Mouse (Mus musculus) liver, postnatal 0 days (tissue): Measurements from ENCODE around the gene Hdhd3. TPM values are rescaled to one million over a fixed set of nuclear protein-coding genes. Genes with fewer than 3 reads are reported as not detected.
"Not testable (repeated sequence)": the region's sequence is repeated elsewhere in the genome, so short reads cannot be mapped to it uniquely, and the experiment has no call there.

Experiments
- ATAC-seq: fragments of 200-750 bp; cut with Nextera tagmentation; 2 replicates; pipeline ENCODE4 v1.8.0; 2017; ENCODE audit warnings: mild to moderate bottlenecking, moderate library complexity
- DNase-seq: peaks from one replicate; pipeline ENCODE4 v3.0.0-alpha.2; 2016
- H3K27ac ChIP-seq: fragments of 300-500 bp; sonication (generic); 2 replicates; pipeline ENCODE4 v1.5.1; 2014; ENCODE audit warnings: antibody characterized with exemption, moderate library complexity, mild to moderate bottlenecking, low read depth
- H3K27me3 ChIP-seq: fragments of 300-500 bp; sonication (generic); 2 replicates; pipeline ENCODE4 v1.6.1; 2014; ENCODE audit warnings: low read length, control low read depth, mixed read lengths; ENCODE audit not compliant: insufficient read depth
- H3K36me3 ChIP-seq: fragments of 300-500 bp; sonication (generic); replicated peaks from 2 replicates; pipeline ENCODE4 v1.6.1; 2014; ENCODE audit warnings: mild to moderate bottlenecking, control low read depth, low read length, moderate library complexity, mixed read lengths; ENCODE audit not compliant: insufficient read depth
- H3K4me1 ChIP-seq: fragments of 300-500 bp; sonication (generic); 2 replicates; pipeline ENCODE4 v1.6.1; 2014; ENCODE audit warnings: antibody characterized with exemption, mild to moderate bottlenecking, control low read depth; ENCODE audit not compliant: insufficient read depth
- H3K4me2 ChIP-seq: fragments of 300-500 bp; sonication (generic); 2 replicates; pipeline ENCODE4 v1.6.1; 2014; ENCODE audit warnings: low read depth, mild to moderate bottlenecking, low read length, moderate library complexity, mixed read lengths
- H3K4me3 ChIP-seq: fragments of 300-500 bp; sonication (generic); 2 replicates; pipeline ENCODE4 v1.5.1; 2014; ENCODE audit warnings: low read depth, low read length
- H3K9ac ChIP-seq: fragments of 300-500 bp; sonication (generic); replicated peaks from 2 replicates; pipeline ENCODE4 v1.6.1; 2014; ENCODE audit warnings: mild to moderate bottlenecking, moderate library complexity
- H3K9me3 ChIP-seq: fragments of 300-500 bp; sonication (generic); 2 replicates; pipeline ENCODE4 v1.6.1; 2016; ENCODE audit warnings: mild to moderate bottlenecking, control low read depth, low read length, mixed read lengths
- CTCF ChIP-seq: sonication (generic); IDR thresholded peaks from 2 replicates; pipeline ENCODE4 v1.5.1; 2016; ENCODE audit warnings: antibody characterized with exemption, low read depth
- EP300 ChIP-seq: IDR thresholded peaks from 2 replicates; pipeline ENCODE4 v1.6.1; 2016; ENCODE audit warnings: antibody characterized with exemption, low read depth, mild to moderate bottlenecking
- WGBS: fragments of 180-500 bp; shearing (Covaris S2); extraction: QIAGEN DNeasy Blood & Tissue Kit; methylation state at CpG from one replicate; pipeline ENCODE4 v1.1.7; 2014; ENCODE audit not compliant: insufficient replicate concordance; 5-methylcytosine and 5-hydroxymethylcytosine counted together
- polyA plus RNA-seq: library from polyadenylated mRNA; unstranded; fragments of >200 nt; fragmentation: Nextera tagmentation; extraction: Ambion mirVana; gene quantifications from 2 replicates; pipeline ENCODE4 v1.2.1, GENCODE M21; 2015

The Hdhd3 gene
- polyA plus RNA-seq, 1 experiment from 2014 or later, result 19.7 TPM

- Histone ChIP-seq H3K27me3 (peaks cover 6% of the 10 kb centered on the region; the same call in 1 of the 2 replicates), H3K9me3 (no peaks in the 10 kb centered on the region), H3K4me3 (no peak overlapping the region), H3K27ac (no peak overlapping the region), H3K4me2 (no peak overlapping the region), H3K4me1 (0 out of 2 replicates have a peak, but pooled peaks cover 9% of the 10 kb centered on the region), H3K36me3 (no peaks in the 10 kb centered on the region), H3K9ac (no peak overlapping the region)
- 74% methylated on average over 8 of the region's 8 CpGs for WGBS
- TF ChIP-seq CTCF, result no peak
- no peak for TF ChIP-seq EP300
- ATAC-seq, result peak; percentile 51
- peak; percentile 25 for DNase-seq
Measured at GRCm38 (mm10) chr4:62485450-62486161, 17.7 kb downstream of the Hdhd3 start.

GRCm38 (mm10) chr4:62484928-62485327 lies 18.3 kb downstream of the Hdhd3 start:
- H3K36me3 ChIP-seq, result no peaks in the 10 kb centered on the region
- peaks cover 12% of the 10 kb centered on the region; the same call in 1 of the 2 replicates for H3K27me3 ChIP-seq
- ATAC-seq (no peak), DNase-seq (no peak)
- H3K9me3 ChIP-seq, result no peaks in the 10 kb centered on the region
- no peak overlapping the region for H3K9ac ChIP-seq
- 65% methylated on average over 3 of the region's 3 CpGs for WGBS
- no peak overlapping the region for H3K27ac ChIP-seq
- no peak for TF ChIP-seq EP300
- no peak for TF ChIP-seq CTCF
- H3K4me3 ChIP-seq, result no peak overlapping the region
- H3K4me1 ChIP-seq, result peaks cover 13% of the 10 kb centered on the region
- H3K4me2 ChIP-seq, result no peak overlapping the region

- peaks cover 19% of the 10 kb centered on the region for H3K4me1 ChIP-seq
- H3K36me3 ChIP-seq, result no peaks in the 10 kb centered on the region
- 24% methylated on average over 10 of the region's 10 CpGs for WGBS
- ATAC-seq (no peak), DNase-seq (no peak)
- H3K27me3 ChIP-seq, result peaks cover 18% of the 10 kb centered on the region
- no peaks in the 10 kb centered on the region for H3K9me3 ChIP-seq
- no peak for TF ChIP-seq CTCF
- no peak for TF ChIP-seq EP300
- no peak overlapping the region for H3K27ac ChIP-seq
- no peak overlapping the region for H3K9ac ChIP-seq
- H3K4me2 ChIP-seq, result no peak overlapping the region
- no peak overlapping the region for H3K4me3 ChIP-seq
Measured at GRCm38 (mm10) chr4:62480709-62481605, 22.3 kb downstream of the Hdhd3 start.

GRCm38 (mm10) chr4:62479937-62480708 lies 23.1 kb downstream of the Hdhd3 start, which contains the start of gene Bspry:
Gene Bspry (plus strand): TSS chr4:62480053.
- peak; percentile 54 for DNase-seq
- ATAC-seq, result peak; percentile 83
- peak within 1 kb of the TSS; percentile 37; the same call in 1 of the 2 replicates for H3K9ac ChIP-seq
- no peak within 1 kb of the TSS for H3K27ac ChIP-seq
- H3K4me1 ChIP-seq, result peaks cover 11% of the 10 kb centered on the region
- H3K4me3 ChIP-seq, result peak within 1 kb of the TSS; percentile 43
- H3K27me3 ChIP-seq, result peaks cover 18% of the 10 kb centered on the region
- TF ChIP-seq EP300 (no peak), CTCF (no peak)
- 3% methylated on average over 48 of the region's 71 CpGs for WGBS
- H3K36me3 ChIP-seq, result no peaks in the 10 kb centered on the region
- peak within 1 kb of the TSS; percentile 80 for H3K4me2 ChIP-seq
- no peaks in the 10 kb centered on the region for H3K9me3 ChIP-seq

- H3K9ac ChIP-seq, result peak overlapping the region; percentile 37; the same call in 1 of the 2 replicates
- TF ChIP-seq CTCF, result peak; percentile 55
- ATAC-seq, H3K36me3 ChIP-seq, H3K9me3 ChIP-seq, DNase-seq, H3K27ac ChIP-seq: not testable (repeated sequence)
- peak overlapping the region; percentile 80 for H3K4me2 ChIP-seq
- H3K4me1 ChIP-seq, result peaks cover 11% of the 10 kb centered on the region
- peaks cover 18% of the 10 kb centered on the region for H3K27me3 ChIP-seq
- 11% methylated on average over 11 of the region's 11 CpGs for WGBS
- peak overlapping the region; percentile 43 for H3K4me3 ChIP-seq
Measured at GRCm38 (mm10) chr4:62479593-62479936, 23.7 kb downstream of the Hdhd3 start.
